Mouse (Mus musculus): Measurements from ENCODE around the gene Yipf1. TPM values are rescaled to one million over a fixed set of nuclear protein-coding genes. Genes with fewer than 3 reads are reported as not detected.
A peak's percentile ranks its signal among the peaks of the same experiment; 100 is the strongest.
"Not testable (repeated sequence)": the region's sequence is repeated elsewhere in the genome, so short reads cannot be mapped to it uniquely, and the experiment has no call there.

Gene Yipf1
- polyA plus RNA-seq, 1 experiment from 2014 or later: 42.3 TPM

DNA sequence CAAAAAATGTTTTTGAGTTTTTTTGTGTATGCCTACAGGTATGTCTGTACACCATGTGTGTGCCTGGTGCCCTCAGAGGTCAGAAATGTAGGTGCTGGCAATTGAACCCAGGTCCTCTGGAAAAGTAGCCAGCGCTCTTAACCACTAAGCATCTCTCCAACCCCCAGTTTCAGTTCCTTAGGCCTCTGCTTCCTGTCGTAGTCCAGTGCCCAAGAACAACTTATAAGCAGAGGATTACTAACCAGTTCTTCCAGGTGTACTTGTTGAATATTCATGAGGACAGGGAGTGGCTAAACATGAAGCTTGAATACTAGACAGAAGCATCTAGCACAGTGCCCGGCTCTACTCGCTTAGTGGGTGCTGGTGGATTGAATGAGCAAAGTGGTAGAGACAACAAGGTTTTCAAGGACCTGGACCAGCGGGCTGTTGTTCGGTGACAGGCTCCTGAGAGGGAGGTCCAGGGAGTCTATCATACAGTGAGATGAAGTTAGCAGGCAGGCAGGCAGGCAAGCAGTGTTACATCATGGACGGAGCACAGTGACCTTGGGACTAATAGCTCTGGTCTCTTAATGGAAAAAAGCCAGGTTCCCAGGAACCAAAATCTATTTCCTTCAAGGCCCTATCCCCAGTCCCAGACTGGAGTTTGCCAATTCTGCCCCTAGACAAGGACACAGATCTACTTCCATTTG, 46.4 kb downstream of the Yipf1 start:
- H3K36me3 ChIP-seq: peaks cover 10% of the 10 kb centered on the region; the same call in 1 of the 2 replicates
- H3K4me3 ChIP-seq: no peak overlapping the region
- H3K27ac ChIP-seq: no peak overlapping the region
- H3K27me3 ChIP-seq (ENCODE audit: low read depth, poor library complexity, severe bottlenecking): no peaks in the 10 kb centered on the region
- H3K4me1 ChIP-seq: 0 out of 2 replicates have a peak, but pooled peaks cover 5% of the 10 kb centered on the region
- no peak for DNase-seq (ENCODE audit: low spot score)
- H3K9me3 ChIP-seq (replicated peaks): no peaks in the 10 kb centered on the region
- WGBS: 88% methylated on average over 7 of the region's 7 CpGs

GRCm38 (mm10) chr4:107362755-107363154, 48.6 kb downstream of the Yipf1 start:
- no peak for DNase-seq (ENCODE audit: low spot score)

DNA sequence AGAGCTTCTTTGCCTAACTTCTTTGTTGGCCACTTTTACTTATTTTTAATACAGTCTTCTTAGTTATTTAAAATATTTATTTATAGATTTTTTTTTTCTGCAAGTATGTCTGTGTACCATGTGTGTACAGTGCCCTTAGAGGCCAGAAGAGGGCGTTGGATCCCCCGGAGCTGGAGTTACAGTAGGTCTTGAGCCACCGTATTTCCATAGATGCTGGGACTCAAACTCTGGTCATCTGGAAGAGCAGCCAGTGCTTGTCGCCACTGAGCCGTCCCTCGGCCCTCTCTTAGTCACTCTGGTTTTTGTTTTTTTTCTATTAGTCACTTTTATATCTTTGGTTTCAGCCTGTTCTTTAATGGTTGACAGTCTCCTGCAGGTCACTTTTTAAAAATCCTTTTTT, 49.4 kb downstream of the Yipf1 start:
- no peak for DNase-seq (ENCODE audit: low spot score)
- Histone ChIP-seq H3K4me1 (peaks cover 11% of the 10 kb centered on the region), H3K27ac (no peak overlapping the region), H3K36me3 (peaks cover 2% of the 10 kb centered on the region; the same call in 1 of the 2 replicates), H3K9me3 (replicated peaks) (no peaks in the 10 kb centered on the region), H3K27me3 (ENCODE audit: low read depth, poor library complexity, severe bottlenecking) (no peaks in the 10 kb centered on the region), H3K4me3 (no peak overlapping the region)
- WGBS: 80% methylated on average over 6 of the region's 6 CpGs

More at GRCm38 (mm10) chr4:107362755-107363154, 48.6 kb downstream of the Yipf1 start:
- Histone ChIP-seq H3K4me3 (no peak overlapping the region), H3K27ac (no peak overlapping the region), H3K4me1 (0 out of 2 replicates have a peak, but pooled peaks cover 6% of the 10 kb centered on the region), H3K9me3 (replicated peaks) (no peaks in the 10 kb centered on the region), H3K36me3 (peaks cover 5% of the 10 kb centered on the region; the same call in 1 of the 2 replicates), H3K27me3 (ENCODE audit: low read depth, poor library complexity, severe bottlenecking) (no peaks in the 10 kb centered on the region)
- WGBS: 64% methylated on average over 4 of the region's 4 CpGs

DNA sequence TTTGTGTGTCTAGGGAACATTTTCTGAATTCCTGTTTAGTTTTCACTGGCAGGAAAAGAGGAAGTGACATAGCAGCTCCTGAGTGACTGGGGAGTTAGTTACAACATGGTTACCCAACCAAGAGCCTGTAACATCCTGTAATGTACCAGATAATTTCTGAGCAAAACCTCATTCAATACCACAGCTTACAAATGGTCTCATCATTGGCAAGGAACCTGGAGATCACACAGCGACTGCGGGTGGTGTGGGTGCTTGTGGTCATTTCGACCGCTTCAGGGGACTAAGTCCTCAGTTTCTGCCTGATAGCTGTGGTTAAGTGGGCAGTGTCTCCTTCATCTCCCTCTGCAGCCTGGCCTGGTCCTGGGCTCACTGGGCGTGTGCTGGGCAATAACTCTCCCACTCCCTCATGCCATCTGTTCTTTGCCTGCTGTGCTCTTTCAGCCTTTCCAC, 50.1 kb downstream of the Yipf1 start:
- Histone ChIP-seq H3K36me3 (peaks cover 1% of the 10 kb centered on the region), H3K4me3 (no peak overlapping the region), H3K27ac (no peak overlapping the region), H3K9me3 (replicated peaks) (no peaks in the 10 kb centered on the region), H3K4me1 (peaks cover 17% of the 10 kb centered on the region), H3K27me3 (ENCODE audit: low read depth, poor library complexity, severe bottlenecking) (no peaks in the 10 kb centered on the region)
- DNase-seq (ENCODE audit: low spot score): no peak
- 79% methylated on average over 5 of the region's 5 CpGs for WGBS

GRCm38 (mm10) chr4:107366408-107366807, 52.2 kb downstream of the Yipf1 start:
- DNase-seq (ENCODE audit: low spot score); H3K27me3 ChIP-seq (ENCODE audit: low read depth, poor library complexity, severe bottlenecking); H3K27ac ChIP-seq; H3K4me3 ChIP-seq; H3K9me3 ChIP-seq (replicated peaks): not testable (repeated sequence)
- H3K4me1 ChIP-seq: peaks cover 14% of the 10 kb centered on the region
- H3K36me3 ChIP-seq: peaks cover 23% of the 10 kb centered on the region

DNA sequence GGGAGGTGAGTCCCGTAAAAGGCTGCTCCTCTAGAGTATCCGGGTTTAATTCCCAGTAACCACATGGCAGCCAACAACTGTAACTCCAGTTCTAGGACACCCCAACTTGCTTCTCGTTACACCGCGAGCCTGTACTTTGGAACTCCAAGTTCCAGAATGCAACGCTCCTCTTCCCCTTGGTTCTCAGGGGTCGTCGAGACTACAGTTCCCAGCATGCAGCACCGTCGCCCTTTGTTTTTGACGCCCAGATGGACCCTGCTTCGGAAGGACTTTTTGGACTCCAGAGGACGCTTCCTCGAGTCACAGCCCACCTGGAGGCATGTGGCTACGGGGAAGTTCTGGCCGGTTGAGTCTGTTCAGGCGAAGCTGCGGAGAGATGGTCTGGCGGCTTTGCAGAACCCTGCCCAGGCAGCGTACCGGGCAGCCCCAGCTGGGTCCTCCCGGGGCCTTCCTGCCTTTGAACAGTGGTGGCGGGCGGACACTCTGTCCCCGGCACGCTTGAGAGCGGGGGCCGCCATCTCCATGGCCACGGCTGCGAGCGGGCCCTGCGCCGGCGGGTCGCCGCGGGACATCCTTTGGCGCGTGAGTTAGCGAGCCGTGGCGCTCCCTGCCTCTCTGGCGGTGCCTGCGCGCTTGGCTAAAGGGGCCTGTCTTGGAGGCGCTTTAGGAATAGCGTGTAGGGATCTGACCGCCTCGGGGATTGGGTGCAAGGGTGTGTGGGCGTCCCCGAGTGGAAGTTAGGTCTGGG, 53.6 kb downstream of the Yipf1 start, which contains the start of gene Ndc1:
Gene Ndc1, plus strand, starts transcription at position 218 of the 748 bp plus-strand sequence.
- H3K4me1 ChIP-seq: peaks cover 14% of the 10 kb centered on the region
- H3K27me3 ChIP-seq (ENCODE audit: low read depth, poor library complexity, severe bottlenecking): no peaks in the 10 kb centered on the region
- WGBS: under 1% methylated on average over 51 of the region's 51 CpGs
- H3K36me3 ChIP-seq: peaks cover 37% of the 10 kb centered on the region
- peak; percentile 92 for DNase-seq (ENCODE audit: low spot score)
- peak within 1 kb of the TSS; percentile 97 for H3K4me3 ChIP-seq
- H3K9me3 ChIP-seq (replicated peaks): no peaks in the 10 kb centered on the region
- peak within 1 kb of the TSS; percentile 98 for H3K27ac ChIP-seq

- H3K9me3 ChIP-seq (replicated peaks): no peaks in the 10 kb centered on the region
- peaks cover 14% of the 10 kb centered on the region for H3K4me1 ChIP-seq
- H3K36me3 ChIP-seq: peaks cover 82% of the 10 kb centered on the region
- H3K27me3 ChIP-seq (ENCODE audit: low read depth, poor library complexity, severe bottlenecking): no peaks in the 10 kb centered on the region
- 84% methylated on average over 2 of the region's 2 CpGs for WGBS
- no peak overlapping the region for H3K27ac ChIP-seq
- no peak for DNase-seq (ENCODE audit: low spot score)
- no peak overlapping the region for H3K4me3 ChIP-seq
Measured at GRCm38 (mm10) chr4:107372304-107372703, 58.1 kb downstream of the Yipf1 start.

- H3K4me3 ChIP-seq: no peak overlapping the region
- H3K4me1 ChIP-seq: no peaks in the 10 kb centered on the region
- 80% methylated on average over 4 of the region's 4 CpGs for WGBS
- no peaks in the 10 kb centered on the region for H3K9me3 ChIP-seq (replicated peaks)
- peaks cover 98% of the 10 kb centered on the region for H3K36me3 ChIP-seq
- no peaks in the 10 kb centered on the region for H3K27me3 ChIP-seq (ENCODE audit: low read depth, poor library complexity, severe bottlenecking)
- H3K27ac ChIP-seq: no peak overlapping the region
- DNase-seq (ENCODE audit: low spot score): no peak
Measured at GRCm38 (mm10) chr4:107374677-107375076, 60.5 kb downstream of the Yipf1 start.

DNA sequence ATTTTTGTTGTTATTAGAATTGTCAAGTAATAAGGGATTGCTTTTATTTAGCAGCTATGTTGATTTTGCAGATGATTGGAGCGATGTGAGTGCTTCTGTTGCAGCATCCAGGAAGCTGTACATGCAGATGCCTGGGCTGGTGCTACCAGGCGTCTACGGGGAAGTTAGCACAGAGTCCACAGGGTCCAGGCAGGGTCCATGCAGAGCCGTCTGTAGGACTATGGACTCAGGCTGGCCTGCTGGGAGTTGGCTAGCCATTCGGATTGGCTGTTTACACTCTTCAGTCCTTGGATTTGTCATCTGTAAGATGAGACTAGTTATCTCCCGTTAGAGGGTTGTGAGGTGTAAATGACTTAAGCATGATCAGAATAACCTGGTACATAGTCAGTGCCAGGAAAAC, 64.8 kb downstream of the Yipf1 start:
- Histone ChIP-seq H3K27ac (no peak overlapping the region), H3K4me3 (no peak overlapping the region), H3K36me3 (peaks cover 94% of the 10 kb centered on the region), H3K4me1 (no peaks in the 10 kb centered on the region), H3K27me3 (ENCODE audit: low read depth, poor library complexity, severe bottlenecking) (no peaks in the 10 kb centered on the region), H3K9me3 (replicated peaks) (no peaks in the 10 kb centered on the region)
- WGBS: 94% methylated on average over 6 of the region's 6 CpGs
- DNase-seq (ENCODE audit: low spot score): no peak

- Histone ChIP-seq H3K27me3 (ENCODE audit: low read depth, poor library complexity, severe bottlenecking) (no peaks in the 10 kb centered on the region), H3K9me3 (replicated peaks) (no peaks in the 10 kb centered on the region), H3K4me3 (no peak overlapping the region), H3K27ac (no peak overlapping the region), H3K4me1 (no peaks in the 10 kb centered on the region), H3K36me3 (peaks cover 94% of the 10 kb centered on the region)
- DNase-seq (ENCODE audit: low spot score): no peak
- 83% methylated on average over 7 of the region's 7 CpGs for WGBS
Measured at GRCm38 (mm10) chr4:107380871-107381270, 66.7 kb downstream of the Yipf1 start.

DNA sequence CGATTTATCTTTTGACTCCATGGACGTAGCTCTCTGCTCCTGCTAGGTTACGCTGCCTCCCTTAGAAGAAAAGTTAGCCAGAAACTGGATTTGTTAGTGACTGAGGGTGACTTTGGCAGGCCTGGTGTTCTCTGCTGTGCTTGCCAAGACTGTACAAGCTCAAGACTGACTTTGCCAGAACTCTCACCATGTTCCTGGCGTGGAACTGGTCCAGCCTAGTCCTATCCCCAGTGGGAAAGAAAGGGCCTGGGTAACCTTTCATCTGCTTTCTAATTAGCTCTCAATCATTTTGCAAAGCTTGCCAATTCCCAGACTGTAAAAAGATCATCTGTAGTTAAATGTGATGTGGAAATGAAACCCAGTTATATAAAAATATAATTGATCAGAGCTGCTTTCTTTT, 72.9 kb downstream of the Yipf1 start:
- Histone ChIP-seq H3K9me3 (replicated peaks) (no peaks in the 10 kb centered on the region), H3K4me3 (no peak overlapping the region), H3K27me3 (ENCODE audit: low read depth, poor library complexity, severe bottlenecking) (no peaks in the 10 kb centered on the region), H3K27ac (no peak overlapping the region), H3K36me3 (peaks cover 97% of the 10 kb centered on the region), H3K4me1 (no peaks in the 10 kb centered on the region)
- no peak for DNase-seq (ENCODE audit: low spot score)
- 98% methylated on average over 4 of the region's 4 CpGs for WGBS

DNA sequence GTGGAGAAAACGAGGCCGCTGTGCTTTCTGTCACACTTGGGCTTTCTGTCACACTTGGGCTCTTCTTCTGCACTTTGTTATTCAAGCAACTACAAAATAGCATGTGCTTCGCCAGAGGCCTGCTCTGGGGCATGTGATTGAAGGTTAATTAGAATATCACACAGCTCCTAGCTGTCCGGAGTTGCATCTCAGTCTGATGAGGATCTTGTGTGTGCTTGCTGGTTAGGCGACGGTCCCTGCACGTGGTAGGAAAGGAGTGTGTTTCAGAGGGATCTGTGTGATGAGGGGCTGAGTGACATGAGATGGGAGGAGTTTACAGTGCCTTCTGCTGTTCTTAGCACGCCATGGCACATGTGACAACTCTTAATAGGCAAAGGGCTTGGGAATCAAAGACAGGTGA, 73.3 kb downstream of the Yipf1 start:
- 94% methylated on average over 8 of the region's 8 CpGs for WGBS
- peaks cover 97% of the 10 kb centered on the region for H3K36me3 ChIP-seq

DNA sequence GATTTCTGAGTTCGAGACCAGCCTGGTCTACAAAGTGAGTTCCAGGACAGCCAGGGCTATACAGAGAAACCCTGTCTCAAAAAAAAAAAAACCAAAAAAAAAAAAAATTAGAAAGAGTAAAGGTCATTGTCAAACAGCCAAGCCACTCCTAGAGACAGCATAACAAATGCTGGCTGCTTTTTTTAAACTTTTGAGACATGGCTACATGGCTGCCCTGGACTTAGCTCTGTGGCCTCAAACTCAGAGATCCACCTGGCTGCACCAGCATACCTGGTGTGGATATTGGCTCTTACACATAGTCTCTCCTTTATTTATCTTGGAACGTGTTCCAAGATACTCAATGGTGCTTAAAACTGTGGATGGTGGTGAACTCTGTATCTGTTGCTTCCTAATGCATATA, 74.1 kb downstream of the Yipf1 start:
- Histone ChIP-seq H3K27ac (no peak overlapping the region), H3K36me3 (peaks cover 97% of the 10 kb centered on the region), H3K27me3 (ENCODE audit: low read depth, poor library complexity, severe bottlenecking) (no peaks in the 10 kb centered on the region), H3K4me3 (no peak overlapping the region), H3K4me1 (no peaks in the 10 kb centered on the region), H3K9me3 (replicated peaks) (no peaks in the 10 kb centered on the region)
- no peak for DNase-seq (ENCODE audit: low spot score)
- WGBS: 97% methylated on average over 2 of the region's 2 CpGs

More for the DNA sequence above, 73.3 kb downstream of the Yipf1 start:
- no peak for DNase-seq (ENCODE audit: low spot score)
- Histone ChIP-seq H3K27me3 (ENCODE audit: low read depth, poor library complexity, severe bottlenecking) (no peaks in the 10 kb centered on the region), H3K4me1 (no peaks in the 10 kb centered on the region), H3K27ac (no peak overlapping the region), H3K4me3 (no peak overlapping the region), H3K9me3 (replicated peaks) (no peaks in the 10 kb centered on the region)
